Mouse (Mus musculus) kidney, postnatal 0 days (tissue): ENCODE data around the gene Txndc11. TPM values are rescaled to one million over a fixed set of nuclear protein-coding genes. Genes with fewer than 3 reads are reported as not detected.
A peak's percentile ranks its signal among the peaks of the same experiment; 100 is the strongest.

Source experiments
- ATAC-seq: fragments of 200-750 bp; cut with Nextera tagmentation; replicated peaks from 2 replicates; pipeline ENCODE4 v1.8.0; 2017; ENCODE audit warnings: low read depth, moderate number of reproducible peaks, moderate TSS enrichment, moderate library complexity; ENCODE audit not compliant: low FRiP score
- DNase-seq: peaks from one replicate; pipeline ENCODE4 v3.0.0-alpha.2; 2016; ENCODE audit warnings: low spot score
- H3K27ac ChIP-seq: fragments of 300-500 bp; sonication (generic); 2 replicates; pipeline ENCODE4 v1.5.1; 2014; ENCODE audit warnings: mild to moderate bottlenecking
- H3K27me3 ChIP-seq: fragments of 300-500 bp; sonication (generic); 2 replicates; pipeline ENCODE4 v1.6.1; 2014; ENCODE audit warnings: low read length, mixed read lengths; ENCODE audit not compliant: insufficient read depth
- H3K36me3 ChIP-seq: fragments of 300-500 bp; sonication (generic); 2 replicates; pipeline ENCODE4 v1.6.1; 2014; ENCODE audit warnings: low read length, mixed read lengths; ENCODE audit not compliant: insufficient read depth
- H3K4me1 ChIP-seq: fragments of 300-500 bp; sonication (generic); replicated peaks from 2 replicates; pipeline ENCODE4 v1.6.1; 2014; ENCODE audit warnings: antibody characterized with exemption, low read length, mixed read lengths; ENCODE audit not compliant: insufficient read depth
- H3K4me2 ChIP-seq: fragments of 300-500 bp; sonication (generic); 2 replicates; pipeline ENCODE4 v1.6.1; 2014; ENCODE audit warnings: mild to moderate bottlenecking, low read length, moderate library complexity, mixed read lengths
- H3K4me3 ChIP-seq: fragments of 300-500 bp; sonication (generic); replicated peaks from 2 replicates; pipeline ENCODE4 v1.5.1; 2014; ENCODE audit warnings: low read depth, low read length
- H3K9ac ChIP-seq: fragments of 300-500 bp; sonication (generic); 2 replicates; pipeline ENCODE4 v1.6.1; 2014; ENCODE audit warnings: low read depth, low read length
- H3K9me3 ChIP-seq: fragments of 300-500 bp; sonication (generic); replicated peaks from 2 replicates; pipeline ENCODE4 v1.6.1; 2016; ENCODE audit warnings: low read length, inconsistent platforms, mixed read lengths
- CTCF ChIP-seq: IDR thresholded peaks from 2 replicates; pipeline ENCODE4 v1.5.1; 2016; ENCODE audit warnings: antibody characterized with exemption, low read depth, mild to moderate bottlenecking, moderate library complexity
- WGBS: fragments of 180-500 bp; shearing (Covaris S2); extraction: QIAGEN DNeasy Blood & Tissue Kit; methylation state at CpG from one replicate; pipeline ENCODE4 v1.1.7; 2014; 5-methylcytosine and 5-hydroxymethylcytosine counted together
- polyA plus RNA-seq: library from polyadenylated mRNA; unstranded; fragments of >200 nt; fragmentation: Nextera tagmentation; extraction: Ambion mirVana; gene quantifications from 2 replicates; pipeline ENCODE4 v1.2.1, GENCODE M21; 2015

Txndc11 gene
- polyA plus RNA-seq, 1 experiment from 2014 or later = 33.3 TPM

DNA sequence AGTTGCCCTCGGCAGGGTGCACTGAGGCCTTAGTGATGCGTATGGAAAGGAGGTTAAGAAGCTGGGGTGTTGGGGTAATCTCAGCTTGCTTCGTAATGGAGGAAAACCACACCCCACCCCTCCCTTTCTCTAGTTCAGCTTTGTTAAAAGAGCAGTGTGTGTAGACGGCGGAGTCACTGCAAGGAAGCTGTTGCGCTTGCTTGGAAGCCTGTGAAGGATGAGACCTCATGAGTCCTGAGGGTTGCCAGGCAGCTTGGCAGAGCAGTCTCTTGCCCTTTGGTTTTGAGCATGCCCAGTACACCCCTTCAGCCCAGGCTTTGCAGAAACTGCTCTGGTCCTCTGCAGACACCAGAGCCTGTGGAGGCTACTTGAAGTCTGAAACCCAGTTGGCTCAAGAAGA, 61.4 kb downstream of the Txndc11 start:
- no peaks in the 10 kb centered on the region for H3K27me3 ChIP-seq
- no peak for DNase-seq

DNA sequence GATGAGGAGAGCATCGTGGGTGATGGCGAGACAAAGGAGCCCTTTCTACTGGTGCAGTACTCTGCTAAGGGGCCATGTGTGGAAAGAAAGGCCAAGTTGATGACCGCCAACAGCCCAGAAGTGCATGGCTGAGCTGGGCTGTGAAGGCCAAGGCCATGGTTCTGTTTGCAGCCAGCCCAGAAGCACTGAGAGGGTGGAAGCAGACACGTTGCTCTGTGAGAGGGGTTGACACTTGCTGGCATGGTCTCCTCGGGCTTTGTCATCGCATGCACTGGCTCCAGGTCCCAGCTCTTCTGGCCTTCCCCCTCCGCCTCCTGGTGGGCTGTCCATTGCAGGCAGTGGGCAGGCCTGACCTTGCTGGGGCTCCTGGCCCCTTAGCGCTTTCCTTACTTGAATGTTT, 62.0 kb downstream of the Txndc11 start:
- Histone ChIP-seq H3K4me3 (no peak overlapping the region), H3K27me3 (no peaks in the 10 kb centered on the region), H3K27ac (no peak overlapping the region), H3K9me3 (no peaks in the 10 kb centered on the region), H3K9ac (no peak overlapping the region), H3K36me3 (peaks cover 29% of the 10 kb centered on the region), H3K4me1 (peaks cover 12% of the 10 kb centered on the region), H3K4me2 (no peak overlapping the region)
- TF ChIP-seq CTCF = no peak
- DNase-seq (no peak), ATAC-seq (no peak)
- 78% methylated on average over 8 of the region's 8 CpGs for WGBS

More for the DNA sequence above, 61.4 kb downstream of the Txndc11 start:
- H3K9me3 ChIP-seq = no peaks in the 10 kb centered on the region
- no peak overlapping the region for H3K9ac ChIP-seq
- peaks cover 32% of the 10 kb centered on the region for H3K36me3 ChIP-seq
- peaks cover 7% of the 10 kb centered on the region for H3K4me1 ChIP-seq
- no peak overlapping the region for H3K27ac ChIP-seq
- H3K4me3 ChIP-seq = no peak overlapping the region
- TF ChIP-seq CTCF = no peak
- H3K4me2 ChIP-seq = no peak overlapping the region
- 81% methylated on average over 6 of the region's 6 CpGs for WGBS
- no peak for ATAC-seq

DNA sequence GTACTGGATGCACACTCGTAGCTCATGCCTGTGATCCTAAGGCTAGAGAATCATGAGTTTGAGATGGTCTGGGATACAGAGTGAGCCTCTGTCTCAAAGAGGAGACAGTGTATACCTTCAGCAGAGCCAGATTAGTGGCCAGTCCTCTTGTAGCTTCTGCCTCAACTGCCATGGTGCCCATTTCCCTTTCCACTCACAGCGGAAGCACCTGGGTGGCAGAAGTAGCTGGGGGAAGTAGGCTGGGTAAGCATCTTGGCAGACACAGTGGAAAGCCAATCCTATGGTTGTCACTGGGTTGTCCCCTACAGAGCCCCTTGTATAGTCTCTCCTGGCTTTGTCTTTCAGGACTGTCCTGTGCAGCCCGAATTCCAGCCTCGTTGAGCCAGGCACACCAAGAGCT, 62.6 kb downstream of the Txndc11 start:
- TF ChIP-seq CTCF = no peak
- no peak overlapping the region for H3K4me3 ChIP-seq
- no peak for DNase-seq
- H3K36me3 ChIP-seq = peaks cover 28% of the 10 kb centered on the region
- 97% methylated on average over 4 of the region's 4 CpGs for WGBS
- H3K4me2 ChIP-seq = no peak overlapping the region
- H3K4me1 ChIP-seq = peaks cover 18% of the 10 kb centered on the region
- H3K27me3 ChIP-seq = no peaks in the 10 kb centered on the region
- H3K9me3 ChIP-seq = no peaks in the 10 kb centered on the region
- no peak for ATAC-seq
- no peak overlapping the region for H3K27ac ChIP-seq
- no peak overlapping the region for H3K9ac ChIP-seq

DNA sequence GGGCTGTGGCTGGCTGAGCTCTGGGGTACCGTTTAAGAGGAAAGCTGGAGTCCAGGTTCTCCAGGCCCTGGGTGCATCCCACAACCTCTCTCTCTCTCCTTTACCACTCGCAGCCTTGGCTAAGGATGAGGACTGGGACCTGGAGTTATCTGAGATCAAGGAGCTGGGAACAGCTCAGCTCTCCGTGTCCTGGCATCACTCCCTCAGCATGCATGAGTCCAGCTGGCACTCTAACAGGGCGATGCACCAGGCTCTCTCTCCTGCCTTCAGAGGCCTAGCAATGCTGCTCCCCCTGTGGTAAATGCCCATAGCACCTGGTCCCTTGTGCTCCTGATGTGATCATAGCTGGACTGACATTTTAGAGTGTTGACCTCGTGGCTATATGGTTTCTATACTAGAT, 63.3 kb downstream of the Txndc11 start:
- H3K4me1 ChIP-seq = peaks cover 18% of the 10 kb centered on the region
- no peak overlapping the region for H3K4me3 ChIP-seq
- no peak for DNase-seq
- ATAC-seq = no peak
- no peak for TF ChIP-seq CTCF
- no peak overlapping the region for H3K27ac ChIP-seq
- 73% methylated on average over 5 of the region's 5 CpGs for WGBS
- peaks cover 28% of the 10 kb centered on the region for H3K36me3 ChIP-seq
- no peaks in the 10 kb centered on the region for H3K9me3 ChIP-seq
- H3K9ac ChIP-seq = no peak overlapping the region
- no peaks in the 10 kb centered on the region for H3K27me3 ChIP-seq
- H3K4me2 ChIP-seq = no peak overlapping the region

DNA sequence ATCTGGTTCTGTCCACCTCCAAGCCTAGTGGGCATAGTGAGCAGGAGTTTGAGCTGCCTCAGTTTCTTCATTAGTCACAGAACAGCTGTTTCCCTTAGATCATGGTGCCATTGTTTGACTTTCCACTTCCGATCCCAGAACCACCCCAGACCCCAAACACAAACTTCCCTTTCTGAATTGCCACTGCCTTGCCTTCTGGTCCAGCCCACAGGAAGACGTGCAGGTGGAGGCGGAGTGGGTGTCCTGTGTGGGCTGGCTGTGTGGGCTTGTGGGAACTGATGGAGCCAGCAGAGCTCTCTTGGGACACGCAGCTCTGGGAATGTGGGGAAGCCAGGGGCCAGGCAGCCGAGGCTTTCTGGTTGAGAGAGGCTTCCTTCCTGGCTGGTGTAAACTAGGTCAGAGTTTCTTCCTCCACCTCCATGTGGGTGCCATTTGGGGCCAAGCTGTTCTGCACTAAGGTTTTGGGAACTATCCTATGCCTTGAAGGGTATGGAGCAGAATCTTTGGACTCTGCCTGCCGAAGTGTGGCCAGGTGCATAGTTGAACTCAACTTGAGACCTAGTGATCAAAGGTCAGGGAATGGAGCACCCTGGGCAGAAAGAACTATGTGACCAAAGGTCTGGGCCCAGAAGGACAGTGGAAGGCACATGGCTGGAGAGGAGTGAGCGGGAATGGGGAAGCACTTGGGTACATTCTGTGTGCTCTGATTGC, 64.6 kb downstream of the Txndc11 start:
- peaks cover 21% of the 10 kb centered on the region for H3K4me1 ChIP-seq
- no peak overlapping the region for H3K4me2 ChIP-seq
- H3K27ac ChIP-seq = peak overlapping the region; percentile 56; the same call in 1 of the 2 replicates
- no peak for TF ChIP-seq CTCF
- 65% methylated on average over 7 of the region's 7 CpGs for WGBS
- peaks cover 21% of the 10 kb centered on the region for H3K36me3 ChIP-seq
- DNase-seq (peak; percentile 9), ATAC-seq (0 out of 2 replicates have a peak, but pooled peaks have one; percentile 11)
- H3K27me3 ChIP-seq = no peaks in the 10 kb centered on the region
- H3K9me3 ChIP-seq = no peaks in the 10 kb centered on the region
- no peak overlapping the region for H3K4me3 ChIP-seq
- H3K9ac ChIP-seq = no peak overlapping the region

DNA sequence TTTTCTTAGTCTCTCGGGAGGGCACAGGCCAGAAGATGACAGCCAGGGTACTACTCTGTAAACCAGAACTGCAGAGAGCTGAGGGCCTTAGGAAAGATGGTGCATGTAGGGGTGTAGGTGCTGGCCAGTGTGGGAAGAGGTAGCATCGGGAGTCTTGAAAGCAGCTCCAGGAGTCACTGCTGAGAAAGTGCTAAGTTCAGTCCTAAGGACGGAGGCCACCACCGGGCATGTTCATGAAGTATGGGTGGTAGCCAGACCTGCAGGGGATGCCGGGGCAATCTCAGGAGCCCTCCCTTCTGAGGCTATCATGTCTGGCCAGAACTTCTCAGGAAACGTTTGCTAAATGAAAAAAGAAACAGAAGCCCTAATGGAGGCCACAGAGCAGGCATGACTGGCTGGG, 65.2 kb downstream of the Txndc11 start:
- H3K9me3 ChIP-seq = no peaks in the 10 kb centered on the region
- no peak overlapping the region for H3K9ac ChIP-seq
- no peak for TF ChIP-seq CTCF
- H3K27ac ChIP-seq = peak overlapping the region; percentile 56; the same call in 1 of the 2 replicates
- WGBS = 58% methylated on average over 6 of the region's 6 CpGs
- H3K27me3 ChIP-seq = no peaks in the 10 kb centered on the region
- no peak overlapping the region for H3K4me3 ChIP-seq
- H3K4me2 ChIP-seq = no peak overlapping the region
- H3K4me1 ChIP-seq = peaks cover 21% of the 10 kb centered on the region
- DNase-seq (no peak), ATAC-seq (no peak)
- H3K36me3 ChIP-seq = peaks cover 15% of the 10 kb centered on the region
